Mouse (Mus musculus) thymus, postnatal 14 days (tissue): ENCODE data around the gene Dlst.
"Not testable (repeated sequence)": the region's sequence is repeated elsewhere in the genome, so short reads cannot be mapped to it uniquely, and the experiment has no call there.

Experiments
- DNase-seq: peaks from one replicate; pipeline ENCODE4 v3.0.0; 2021

The Dlst gene

DNA sequence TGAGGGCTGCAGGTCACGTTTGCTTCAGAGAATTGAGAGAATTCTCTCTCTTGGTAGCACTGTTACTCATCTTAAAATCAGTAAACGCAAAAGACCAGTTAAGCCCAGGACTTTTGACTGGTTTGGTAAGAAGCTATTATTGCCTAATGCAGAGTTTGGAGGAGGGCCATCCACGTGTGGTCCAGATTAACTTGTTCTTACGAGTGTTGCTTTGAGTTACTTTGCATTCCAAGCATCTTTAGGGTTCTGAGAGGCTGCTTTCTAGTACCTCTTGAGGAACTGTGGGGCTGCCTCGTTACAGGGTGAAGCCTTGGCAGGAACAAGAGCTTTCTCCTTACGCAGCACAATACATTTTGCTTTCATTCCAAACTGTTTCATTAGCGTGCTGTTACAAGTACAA, 5.0 kb downstream of the Dlst start:
- no peak for DNase-seq

DNA sequence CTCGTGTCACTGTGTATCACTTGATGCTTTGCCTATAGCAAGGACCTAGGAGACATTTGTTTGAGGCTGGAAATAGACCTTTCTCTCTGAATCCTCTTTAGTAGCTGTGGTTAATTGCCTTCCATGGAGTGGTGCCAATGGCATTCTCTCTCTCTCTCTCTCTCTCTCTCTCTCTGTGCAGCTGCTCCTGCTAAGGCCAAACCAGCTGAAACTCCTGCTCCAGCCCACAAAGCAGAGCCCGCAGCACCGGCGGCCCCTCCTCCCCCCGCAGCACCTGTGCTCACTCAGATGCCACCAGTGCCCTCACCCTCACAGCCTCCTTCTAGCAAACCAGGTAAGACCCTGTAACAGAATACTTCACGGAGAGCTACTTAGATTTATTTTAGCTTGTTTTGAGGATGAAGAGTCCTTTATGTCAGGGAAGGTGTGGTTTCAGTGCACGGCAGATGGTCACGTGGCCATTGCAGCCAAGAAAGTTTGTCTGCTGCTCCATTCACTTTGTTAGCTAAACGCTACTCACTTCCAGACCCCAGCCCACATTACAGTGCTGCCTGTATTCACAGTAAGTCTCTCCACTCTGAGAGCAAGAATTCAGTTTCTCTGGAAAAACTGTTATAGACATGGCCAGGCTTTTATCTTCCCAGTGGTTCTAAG, 11.3 kb downstream of the Dlst start:
- peak; percentile 81 for DNase-seq

DNA sequence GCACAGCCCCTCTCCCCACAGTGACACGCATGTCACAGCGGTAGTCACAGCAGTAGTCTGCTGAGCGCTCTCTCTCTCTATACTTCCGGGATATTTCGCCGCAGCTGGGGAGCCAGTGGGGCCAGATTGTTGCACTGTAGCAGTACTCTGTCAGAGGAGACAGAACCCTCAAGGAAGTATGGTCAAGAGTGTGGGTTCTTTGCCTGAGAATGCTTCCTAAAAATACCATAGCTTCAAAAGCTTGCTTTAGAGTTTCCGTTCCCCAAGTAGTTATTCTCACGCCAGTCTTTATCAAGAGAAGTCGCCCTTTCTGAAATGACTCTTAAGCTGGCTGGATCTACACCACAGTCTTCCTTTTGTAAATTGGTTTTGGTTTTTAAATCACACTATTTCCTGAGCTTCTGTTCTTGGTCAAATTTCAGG, 12.5 kb downstream of the Dlst start:
- peak; percentile 77 for DNase-seq

DNA sequence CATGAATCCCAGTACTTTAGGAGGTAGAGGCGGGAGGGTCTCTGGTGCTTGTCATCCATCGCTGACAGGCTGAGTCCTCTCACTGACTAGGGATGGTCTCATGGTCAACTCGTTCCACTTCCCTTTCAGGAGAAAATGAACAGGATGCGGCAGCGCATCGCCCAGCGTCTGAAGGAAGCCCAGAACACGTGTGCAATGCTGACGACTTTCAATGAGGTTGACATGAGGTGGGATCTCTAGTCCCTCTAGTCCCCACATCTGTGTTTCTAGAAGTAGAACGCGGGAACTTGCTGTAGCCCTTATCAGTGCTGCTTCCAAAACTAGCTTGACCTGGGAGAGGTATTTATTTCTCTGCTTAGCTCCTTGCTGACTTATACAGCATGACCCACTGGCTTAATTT, 13.0 kb downstream of the Dlst start:
- peak; percentile 37 for DNase-seq

- no peak for DNase-seq
These were observed 14.1 kb downstream of the Dlst start for GRCm38 (mm10) chr12:85124751-85125150.

DNA sequence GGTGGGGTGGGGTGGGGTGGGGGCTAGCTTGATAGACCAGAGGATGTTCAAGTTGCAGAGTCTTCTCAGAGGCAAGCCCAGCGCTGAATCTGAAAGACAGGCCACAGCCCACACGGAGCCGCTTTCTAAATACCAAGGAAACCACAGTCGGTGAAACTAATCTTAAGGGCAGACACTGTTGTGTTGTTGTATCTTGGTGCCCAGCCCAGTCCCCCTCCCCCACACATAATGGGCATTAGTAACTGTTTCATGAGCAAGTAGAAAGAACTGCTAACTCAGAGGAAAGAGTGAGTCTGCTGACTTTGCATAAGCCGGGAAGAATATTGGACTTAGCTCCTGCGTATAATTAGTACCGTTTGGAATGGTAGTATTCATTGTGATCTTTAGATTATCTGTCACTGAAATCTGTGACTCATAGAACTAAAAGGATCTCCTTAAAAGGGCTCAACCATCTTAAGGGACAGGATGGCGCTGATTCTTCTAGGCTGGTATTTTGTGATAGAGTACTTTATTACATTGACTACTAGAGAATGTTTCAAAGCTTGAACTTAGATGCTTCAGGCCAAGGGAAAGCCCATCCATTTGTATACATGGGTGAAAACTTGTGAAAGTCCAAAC, 16.5 kb downstream of the Dlst start:
- DNase-seq, result no peak

DNA sequence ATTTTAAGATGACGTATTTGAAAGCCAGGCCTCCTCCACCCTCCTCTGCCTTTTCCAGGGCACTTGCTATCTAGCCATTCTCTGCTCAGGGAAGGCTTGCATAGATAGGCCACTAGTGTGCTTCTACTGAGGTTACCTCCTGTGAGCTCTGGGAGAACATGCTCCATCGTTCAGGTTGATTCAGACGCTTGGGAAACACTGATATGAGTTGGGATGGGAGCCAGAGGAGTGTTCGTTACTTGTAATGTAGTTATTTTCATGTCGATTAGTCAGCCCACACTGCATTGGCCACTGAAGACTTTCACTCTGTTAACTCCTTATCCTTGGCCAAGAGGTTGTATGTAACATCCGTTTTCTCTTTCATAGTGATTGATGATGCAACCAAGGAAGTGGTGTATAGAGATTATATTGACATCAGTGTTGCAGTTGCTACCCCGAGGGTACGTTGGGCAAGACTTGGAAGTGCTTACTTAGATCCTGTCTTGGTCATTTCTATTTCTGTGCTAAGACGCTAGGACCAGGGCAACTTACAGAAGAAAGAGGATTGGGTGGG, 18.9 kb downstream of the Dlst start:
- no peak for DNase-seq

GRCm38 (mm10) chr12:85131361-85131760, 20.7 kb downstream of the Dlst start:
- DNase-seq, result no peak

- DNase-seq, result no peak
These were observed 23.6 kb downstream of the Dlst start for GRCm38 (mm10) chr12:85134043-85134794.

- DNase-seq, result no peak
These were observed 25.2 kb downstream of the Dlst start for GRCm38 (mm10) chr12:85135513-85136470.

DNA sequence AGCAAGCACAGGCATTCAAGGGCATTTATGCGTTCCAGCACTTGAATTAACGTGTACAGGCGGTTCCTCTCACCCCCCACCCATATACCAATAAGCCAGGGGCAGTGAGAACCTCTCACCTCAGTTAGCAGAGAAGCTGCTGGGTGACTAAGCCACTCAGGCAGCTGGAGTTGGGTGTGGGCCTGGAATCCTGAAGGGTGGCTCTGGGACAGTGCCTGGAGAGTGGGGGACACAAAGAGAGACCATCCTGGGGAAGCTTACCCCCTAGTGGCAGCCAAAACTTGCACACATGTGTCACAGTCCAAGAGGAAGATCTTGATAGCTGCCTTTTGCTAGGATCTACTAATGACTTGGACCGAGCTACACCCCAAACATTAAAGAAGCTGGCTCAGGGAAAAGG, 26.0 kb downstream of the Dlst start:
- DNase-seq, result no peak

GRCm38 (mm10) chr12:85140036-85140701, 29.5 kb downstream of the Dlst start:
- peak; percentile 70 for DNase-seq

DNA sequence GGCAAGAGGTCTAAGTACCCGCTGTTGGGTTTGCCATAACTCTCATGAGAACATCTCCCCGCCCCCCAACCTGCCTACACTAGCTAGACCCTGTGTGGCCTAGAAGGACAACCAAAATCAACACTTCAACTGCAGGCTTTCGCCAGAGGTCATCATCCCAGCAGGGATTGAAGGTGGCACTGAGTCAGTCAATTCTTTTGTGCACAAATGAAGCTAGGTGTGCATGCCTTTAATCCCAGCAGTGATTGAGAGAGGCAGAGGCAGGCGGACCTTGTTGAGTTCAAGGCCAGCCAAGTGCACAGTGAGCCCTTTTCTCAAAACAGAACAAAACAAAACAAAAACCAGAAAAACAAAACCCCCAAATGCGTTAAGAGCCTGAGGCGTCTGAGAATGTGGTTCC, 30.5 kb downstream of the Dlst start:
- DNase-seq, result no peak

GRCm38 (mm10) chr12:85142803-85143202, 32.2 kb downstream of the Dlst start:
- peak; percentile 86 for DNase-seq

DNA sequence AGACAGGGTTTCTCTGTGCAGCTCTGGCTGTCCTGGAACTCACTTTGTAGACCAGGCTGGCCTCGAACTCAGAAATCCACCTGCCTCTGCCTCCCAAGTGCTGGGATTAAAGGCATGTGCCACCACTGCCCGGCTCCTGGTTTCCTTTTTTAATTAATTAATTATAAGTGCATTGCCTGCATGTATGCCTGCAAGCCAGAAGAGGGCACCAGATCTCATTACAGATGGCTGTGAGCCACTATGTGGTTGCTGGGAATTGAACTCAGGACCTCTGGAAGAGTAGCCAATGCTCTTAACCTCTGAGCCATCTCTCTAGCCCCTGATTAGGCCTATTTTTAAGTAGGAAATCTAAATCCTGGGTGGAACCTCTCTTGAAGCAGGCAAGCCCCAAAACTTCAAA, 33.6 kb downstream of the Dlst start:
- DNase-seq, result not testable (repeated sequence)

DNA sequence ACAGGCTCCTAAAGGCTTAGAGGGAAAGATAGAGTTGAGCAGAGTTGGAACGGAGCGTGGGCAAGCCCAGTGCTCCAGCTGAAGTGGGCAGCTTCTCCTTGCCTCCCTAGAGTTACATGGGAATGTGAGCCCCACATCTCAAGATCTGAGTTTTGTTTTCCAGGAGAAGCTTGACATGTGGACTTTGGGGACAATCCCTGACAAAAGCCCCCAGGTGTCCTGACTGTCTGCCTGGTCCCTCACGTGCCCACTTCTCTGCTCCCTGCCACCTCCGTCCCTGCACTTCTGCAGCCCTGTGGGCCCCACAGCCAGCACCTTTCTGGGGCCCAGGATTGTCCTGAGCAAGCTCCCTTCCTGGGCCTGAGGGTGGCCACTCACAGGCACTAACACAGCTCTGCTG, 34.2 kb downstream of the Dlst start:
- no peak for DNase-seq

GRCm38 (mm10) chr12:85145630-85146029, 35.0 kb downstream of the Dlst start:
- no peak for DNase-seq

DNA sequence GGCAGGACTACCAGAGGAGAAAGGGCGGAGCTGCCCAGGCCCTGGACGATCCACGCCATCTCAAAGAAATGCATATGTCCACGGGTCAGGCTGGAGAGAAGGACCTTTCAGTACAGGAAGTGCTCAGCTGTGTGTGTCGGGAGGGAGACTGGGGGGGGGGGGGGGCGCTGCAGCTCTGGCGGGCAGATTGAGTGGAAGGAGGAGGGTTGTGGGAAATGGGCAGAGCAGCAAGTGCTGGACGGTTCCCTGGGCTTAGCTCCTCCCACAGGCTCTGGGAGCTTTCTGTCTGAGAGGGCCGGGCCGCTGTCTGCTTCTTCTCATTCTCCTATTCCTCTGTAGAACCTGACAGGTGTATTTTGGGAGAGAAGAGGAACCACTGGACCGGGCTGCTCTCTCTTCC, 35.7 kb downstream of the Dlst start:
- no peak for DNase-seq

- no peak for DNase-seq
These were observed 36.2 kb downstream of the Dlst start for GRCm38 (mm10) chr12:85146881-85147280.

- no peak for DNase-seq
These were observed 39.8 kb downstream of the Dlst start for GRCm38 (mm10) chr12:85150321-85151001.

GRCm38 (mm10) chr12:85151002-85151774, 40.6 kb downstream of the Dlst start, which contains the start of gene Rps6kl1:
Rps6kl1 (minus strand) TSS chr12:85151264.
- peak; percentile 85 for DNase-seq
